Mouse (Mus musculus): ENCODE data around the gene Spata31d1b. TPM values are rescaled to one million over a fixed set of nuclear protein-coding genes. Genes with fewer than 3 reads are reported as not detected.

The Spata31d1b gene
- not detected in 2 replicates for polyA plus RNA-seq (2012; rRNA removed)

GRCm38 (mm10) chr13:59711984-59712383 lies at the start of gene Spata31d1b:
Gene Spata31d1b, plus strand, starts transcription at chr13:59712284.

GRCm38 (mm10) chr13:59675151-59676011 lies 36.7 kb upstream of the Spata31d1b start, which contains the start of gene Golm1:
Gene Golm1, minus strand, starts transcription at chr13:59675811.

GRCm38 (mm10) chr13:59694008-59694407 lies 18.1 kb upstream of the Spata31d1b start, which contains the start of gene 4921517D22Rik:
Gene 4921517D22Rik, minus strand, starts transcription at chr13:59694108.

GRCm38 (mm10) chr13:59710230-59710629 lies 1.9 kb upstream of the Spata31d1b start, which contains the start of gene Spata31d1a:
Gene Spata31d1a, minus strand, starts transcription at chr13:59710330.

GRCm38 (mm10) chr13:59731652-59732051 lies 19.6 kb downstream of the Spata31d1b start, which contains the start of gene Spata31d1d:
Gene Spata31d1d, minus strand, starts transcription at chr13:59731752.

GRCm38 (mm10) chr13:59746711-59747110 lies 34.6 kb downstream of the Spata31d1b start, which contains the start of gene 1700014D04Rik:
Gene 1700014D04Rik, minus strand, starts transcription at chr13:59746752.

Other genes starting within 250 kb of the Spata31d1b start
- gene Agtpbp1, start 127.1 kb upstream of the Spata31d1b start, polyA plus RNA-seq (2012; rRNA removed), result 5.7 and 7.1 TPM in 2 replicates
- 41.9 and 50.2 TPM in 2 replicates for gene Naa35, start 127.0 kb upstream of the Spata31d1b start, polyA plus RNA-seq (2012; rRNA removed)
- 6.2 TPM in 2 replicates for gene Golm1, start 36.5 kb upstream of the Spata31d1b start, polyA plus RNA-seq (2012; rRNA removed)
- not detected in 2 replicates for gene 4921517D22Rik, start 18.2 kb upstream of the Spata31d1b start, polyA plus RNA-seq (2012; rRNA removed)
- not detected in 2 replicates for gene Spata31d1a, start 2.0 kb upstream of the Spata31d1b start, polyA plus RNA-seq (2012; rRNA removed)
- not detected in 2 replicates for gene Spata31d1d, start 19.5 kb downstream of the Spata31d1b start, polyA plus RNA-seq (2012; rRNA removed)
- gene 1700014D04Rik, start 34.5 kb downstream of the Spata31d1b start, polyA plus RNA-seq (2012; rRNA removed), result 0.03 and 0.07 TPM in 2 replicates
- gene Isca1, start 57.5 kb downstream of the Spata31d1b start, polyA plus RNA-seq (2012; rRNA removed), result 67.5 and 71.2 TPM in 2 replicates
- not detected in 2 replicates for gene Gm49354, start 70.0 kb downstream of the Spata31d1b start, polyA plus RNA-seq (2012; rRNA removed)
- gene Tut7, start 110.9 kb downstream of the Spata31d1b start, polyA plus RNA-seq (2012; rRNA removed), result 15.9 and 19.5 TPM in 2 replicates

Data from ovary, adult 2 months (tissue).